Mouse (Mus musculus): ENCODE measurements around the gene Pdcd2.

DNA sequence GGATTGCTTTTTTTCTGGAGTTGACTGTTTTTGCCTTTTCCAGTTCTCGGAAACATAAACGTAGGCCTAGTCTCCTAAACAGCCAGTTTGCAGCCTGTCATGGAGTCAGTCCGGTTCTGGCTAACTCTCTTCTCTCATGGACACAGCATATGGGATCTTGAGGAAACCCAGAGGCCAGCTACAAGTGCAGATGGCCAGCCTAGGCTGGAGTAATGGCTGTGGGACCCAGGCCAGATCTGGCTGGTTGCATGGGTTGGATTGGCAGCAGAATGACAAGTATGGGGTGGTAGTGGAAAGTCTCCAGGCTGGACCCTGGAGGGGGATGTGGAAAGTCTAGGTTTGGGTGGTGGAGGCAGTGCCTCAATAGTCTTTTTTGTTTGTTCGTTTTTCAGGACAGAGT lies 13.2 kb upstream of the Pdcd2 start:
- TF ChIP-seq CTCF (IDR thresholded peaks at IDR 0.05; ENCODE audit: low read depth, low read length), result no peak
- no peak for TF ChIP-seq POLR2A (IDR thresholded peaks at IDR 0.05; ENCODE audit: borderline replicate concordance, low read depth, low read length)

Measured in bone marrow macrophage, adult 2 months (primary cell).